Mouse (Mus musculus): ENCODE measurements around the gene Klhl2.
A peak's percentile ranks its signal among the peaks of the same experiment; 100 is the strongest.

The Klhl2 gene

DNA sequence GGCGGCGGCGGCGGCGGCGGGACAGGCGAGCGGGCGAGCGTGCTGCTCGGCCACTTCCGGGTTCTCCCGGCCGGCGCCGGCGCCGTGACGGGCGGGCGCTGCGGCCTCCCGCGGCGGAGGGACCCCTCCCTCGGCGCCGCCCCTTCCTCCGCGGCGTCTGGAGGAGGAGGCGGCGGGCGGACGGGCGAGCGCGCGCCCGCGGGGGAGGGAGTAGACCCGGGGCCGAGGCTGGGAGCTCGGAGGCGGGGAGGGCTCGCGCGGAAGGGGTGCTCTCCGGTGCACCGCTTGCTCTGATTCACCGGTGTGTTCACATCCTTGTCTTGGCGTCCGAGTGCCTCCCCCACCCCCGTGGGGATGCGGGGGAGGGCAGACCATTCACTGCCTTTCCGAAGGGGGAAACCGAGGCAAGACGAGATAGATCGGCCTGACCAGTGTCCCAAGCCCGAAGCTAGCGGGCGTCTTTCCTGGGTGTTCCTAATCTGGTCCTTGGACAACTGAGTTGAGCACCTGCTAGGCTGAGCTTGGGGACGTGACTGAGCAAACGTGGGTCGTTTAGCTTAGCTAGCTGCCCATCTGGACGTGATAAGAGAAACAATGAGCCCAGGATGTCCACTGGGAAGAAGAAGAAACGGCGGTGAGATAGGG is at the start of gene Klhl2:
Gene Klhl2 (minus strand): TSS at position 121 of the 645 bp plus-strand sequence.
- DNase-seq (ENCODE audit: low spot score in 2 of 2), result peak; percentile 73 to 80

GRCm38 (mm10) chr8:64898710-64899109 is 48.9 kb upstream of the Klhl2 start:
- DNase-seq (ENCODE audit: low spot score in 2 of 2), result no peak

GRCm38 (mm10) chr8:64896731-64897130 is 46.9 kb upstream of the Klhl2 start:
- DNase-seq (ENCODE audit: low spot score in 2 of 2), result no peak

DNA sequence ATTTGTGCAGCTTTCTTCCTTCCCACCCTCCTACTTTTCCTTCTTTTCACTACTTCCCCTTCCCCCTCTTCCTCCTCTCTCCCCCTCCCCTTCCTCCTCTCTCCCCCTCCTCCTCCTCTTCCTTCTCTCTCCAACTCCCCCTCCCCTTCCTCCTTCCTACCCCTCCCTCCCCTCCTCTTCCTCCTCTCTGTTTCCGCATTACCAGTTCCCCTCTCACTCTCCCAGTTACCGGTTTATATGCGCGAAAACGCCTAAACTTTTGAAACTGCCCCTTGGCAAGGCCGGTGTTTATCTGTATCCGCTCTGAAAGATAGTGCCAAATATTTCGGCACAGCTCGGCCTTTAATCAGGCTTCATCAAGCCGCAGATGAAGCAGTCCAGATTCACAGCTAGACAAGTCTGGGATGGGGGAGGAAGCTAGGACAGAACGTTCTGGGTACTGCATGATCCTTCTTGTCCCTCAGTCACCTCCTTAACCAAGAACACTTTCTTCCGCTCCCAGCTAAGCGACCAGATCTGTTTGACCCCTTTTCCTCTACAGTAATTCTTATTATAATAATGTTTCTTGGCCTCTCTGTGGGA is 30.9 kb upstream of the Klhl2 start:
- DNase-seq (ENCODE audit: low spot score in 2 of 2), result peak in 1 of 2 experiments; percentile 3

DNA sequence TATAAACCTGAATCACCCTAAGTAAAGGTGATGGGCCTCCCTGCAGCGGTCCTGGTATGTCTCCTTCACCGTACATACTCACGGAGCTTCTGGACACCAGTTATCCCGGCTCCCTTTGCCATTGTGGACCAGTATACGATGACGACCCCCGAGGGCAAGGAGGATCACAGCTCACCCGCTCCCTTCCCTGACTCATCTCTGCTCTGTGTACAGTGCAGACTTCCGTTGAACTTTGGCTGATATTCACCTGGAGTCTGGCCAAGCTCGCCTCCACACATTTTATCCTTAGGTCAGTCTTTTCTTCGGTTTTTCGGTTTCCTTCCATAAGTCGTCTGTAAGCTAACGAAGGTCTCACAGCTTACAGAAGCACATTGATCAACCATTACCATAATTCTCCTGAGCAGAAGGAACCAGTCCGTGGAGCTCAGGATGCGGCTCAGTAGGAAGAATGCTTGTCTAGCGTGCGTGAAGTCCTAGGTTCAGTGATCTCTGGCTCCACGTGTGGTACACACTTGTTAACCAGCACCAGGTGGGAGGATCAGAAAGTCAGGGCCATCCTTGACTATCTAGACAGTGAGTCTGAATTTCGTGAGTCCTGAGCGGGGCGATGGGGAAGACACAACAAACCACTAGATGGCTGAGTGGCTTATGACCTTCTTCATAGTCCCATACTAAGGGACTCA is 28.0 kb upstream of the Klhl2 start:
- DNase-seq (ENCODE audit: low spot score in 2 of 2), result no peak

- DNase-seq (ENCODE audit: low spot score in 2 of 2), result peak in 1 of 2 experiments; percentile 18
Observed at GRCm38 (mm10) chr8:64871469-64872165, 21.8 kb upstream of the Klhl2 start.

- DNase-seq (ENCODE audit: low spot score in 2 of 2), result no peak
Observed at GRCm38 (mm10) chr8:64870218-64870617, 20.4 kb upstream of the Klhl2 start.

DNA sequence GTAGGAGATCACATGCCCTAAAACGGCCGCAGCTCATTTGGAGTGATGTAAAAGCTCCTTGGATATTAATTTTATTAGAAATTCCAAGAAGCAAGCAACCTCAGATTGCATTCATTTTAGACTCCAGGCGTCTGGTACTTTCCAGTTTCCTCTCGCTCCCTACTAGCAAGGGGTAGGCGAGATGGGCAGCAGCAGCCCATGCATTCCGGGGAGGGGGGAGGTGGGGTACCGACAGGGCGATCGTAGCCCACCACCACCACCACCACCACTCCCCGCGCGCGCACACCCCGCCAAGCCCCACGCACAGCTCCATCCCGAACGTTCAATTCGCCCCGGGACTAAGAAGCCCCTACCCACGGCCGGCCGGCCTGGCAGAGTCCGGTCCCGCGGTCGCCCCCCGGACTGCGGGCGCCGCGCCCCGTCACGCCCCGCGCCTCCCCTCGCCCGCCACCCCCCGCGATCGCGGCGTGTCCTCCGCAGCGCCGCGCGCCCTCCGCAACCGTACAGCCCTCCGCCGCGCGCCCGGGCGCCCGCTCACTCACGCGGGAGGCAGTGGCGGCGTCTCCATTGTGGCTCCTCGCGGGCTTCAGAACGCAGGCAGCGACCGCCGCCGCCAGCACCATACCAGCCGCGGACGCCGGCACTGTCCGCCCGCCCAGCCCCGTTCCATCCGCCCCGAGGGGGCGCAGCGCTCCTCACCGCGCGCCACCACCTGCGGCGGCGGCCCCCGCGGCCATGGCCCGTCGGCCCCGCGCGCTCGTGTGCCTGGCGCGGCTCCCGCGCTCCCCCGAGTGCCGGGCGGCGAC is 523 bp downstream of the Klhl2 start:
- DNase-seq (ENCODE audit: low spot score in 2 of 2), result no peak

- DNase-seq (ENCODE audit: low spot score in 2 of 2), result no peak
Observed at GRCm38 (mm10) chr8:64848245-64848785, 1.5 kb downstream of the Klhl2 start.

- DNase-seq (ENCODE audit: low spot score in 2 of 2), result no peak
Observed at GRCm38 (mm10) chr8:64847650-64848049, 2.2 kb downstream of the Klhl2 start.

- DNase-seq (ENCODE audit: low spot score in 2 of 2), result no peak
Observed at GRCm38 (mm10) chr8:64847241-64847640, 2.6 kb downstream of the Klhl2 start.

DNA sequence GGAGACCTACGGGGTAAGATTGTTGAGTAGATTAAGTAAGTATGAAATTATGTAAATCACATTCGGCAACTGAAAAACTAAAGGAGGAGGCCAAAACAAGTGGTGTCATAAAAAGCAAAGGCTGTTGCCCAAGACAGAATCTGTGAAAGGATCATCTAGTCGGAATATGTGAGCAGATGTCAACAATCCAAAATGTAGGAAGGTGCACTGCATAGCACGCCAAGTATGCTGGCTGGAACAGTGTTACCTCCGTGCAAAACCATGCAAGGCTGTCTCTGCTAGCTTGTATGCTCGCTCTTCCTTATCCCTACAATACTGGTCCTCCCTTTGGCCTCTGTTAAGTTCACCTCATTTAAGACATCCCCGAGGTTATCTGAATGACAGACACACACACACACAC is 4.5 kb downstream of the Klhl2 start:
- no peak for DNase-seq (ENCODE audit: low spot score in 2 of 2)

DNA sequence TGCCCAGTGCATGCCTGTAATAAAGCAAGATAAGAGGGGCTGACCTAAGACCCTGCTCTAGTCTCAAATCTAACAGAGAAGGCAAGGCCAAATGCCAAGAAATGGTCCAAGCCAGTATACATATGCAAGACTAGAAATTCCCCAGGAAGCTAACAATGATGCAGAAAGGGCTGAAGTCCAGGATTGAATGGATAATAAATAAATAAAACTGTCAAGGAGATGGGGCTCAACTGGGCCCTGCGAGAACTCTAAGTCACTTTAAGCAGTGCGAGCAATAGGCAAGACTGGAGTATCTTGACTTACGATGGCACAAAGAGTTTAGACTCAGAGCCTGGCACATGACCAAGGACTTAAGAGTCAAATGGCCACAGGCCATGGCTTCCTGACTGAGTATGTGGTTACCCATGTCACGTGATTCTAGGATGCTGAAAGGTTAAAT is 5.8 kb downstream of the Klhl2 start:
- no peak for DNase-seq (ENCODE audit: low spot score in 2 of 2)

GRCm38 (mm10) chr8:64843168-64843567 is 6.6 kb downstream of the Klhl2 start:
- no peak for DNase-seq (ENCODE audit: low spot score in 2 of 2)

DNA sequence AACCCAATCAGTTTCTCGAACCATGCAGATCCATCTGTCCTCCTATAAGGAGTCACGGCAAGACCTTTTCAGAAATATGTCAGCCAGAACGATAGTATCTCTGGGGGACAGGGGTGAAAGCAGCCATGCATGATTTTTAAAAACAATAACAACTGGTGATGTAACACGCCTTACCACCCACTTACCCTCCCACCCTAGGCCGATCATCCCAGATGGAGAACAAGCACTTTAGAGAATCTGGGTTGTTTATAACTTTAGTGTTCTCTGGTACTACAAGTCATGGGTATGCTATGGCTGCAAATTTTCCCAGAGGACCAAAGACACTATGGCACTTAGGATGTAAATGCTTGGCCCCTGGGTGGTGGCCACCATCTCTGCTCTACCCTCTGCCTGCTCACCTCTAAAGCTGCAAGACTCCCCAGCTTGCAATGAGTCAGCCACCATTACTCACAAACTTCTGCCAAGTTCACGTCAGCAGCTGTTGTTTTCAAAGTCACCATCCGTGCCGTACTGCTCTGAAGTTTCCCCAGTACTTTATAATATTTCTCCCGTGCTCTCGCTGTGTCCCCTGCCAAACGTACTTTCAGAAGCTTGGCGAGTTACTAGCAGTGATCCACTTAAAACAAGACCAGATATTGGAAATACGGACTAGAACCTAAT is 7.9 kb downstream of the Klhl2 start:
- no peak for DNase-seq (ENCODE audit: low spot score in 2 of 2)

DNA sequence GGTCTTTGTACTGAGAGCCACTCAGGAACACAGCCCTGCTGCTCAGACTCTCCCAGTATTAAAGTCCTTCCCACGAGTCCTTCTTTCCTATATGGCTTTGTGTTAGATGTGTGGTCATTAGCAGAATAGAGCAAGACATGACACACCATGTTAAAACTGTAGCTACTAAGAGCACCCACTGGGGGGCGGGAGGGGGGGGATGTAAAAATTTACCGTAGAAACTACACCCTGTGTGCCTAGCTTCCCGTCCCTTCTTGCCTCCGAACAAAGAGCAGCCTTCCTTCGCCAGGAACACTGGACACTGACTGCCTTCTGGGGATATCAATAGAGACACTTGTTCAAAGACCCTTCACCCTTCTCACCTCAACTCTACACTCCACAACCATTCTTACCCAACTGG is 10.2 kb downstream of the Klhl2 start:
- no peak for DNase-seq (ENCODE audit: low spot score in 2 of 2)

- no peak for DNase-seq (ENCODE audit: low spot score in 2 of 2)
Observed at GRCm38 (mm10) chr8:64835475-64836122, 14.2 kb downstream of the Klhl2 start.

GRCm38 (mm10) chr8:64834071-64834877 is 15.5 kb downstream of the Klhl2 start:
- DNase-seq (ENCODE audit: low spot score in 2 of 2), result no peak

DNA sequence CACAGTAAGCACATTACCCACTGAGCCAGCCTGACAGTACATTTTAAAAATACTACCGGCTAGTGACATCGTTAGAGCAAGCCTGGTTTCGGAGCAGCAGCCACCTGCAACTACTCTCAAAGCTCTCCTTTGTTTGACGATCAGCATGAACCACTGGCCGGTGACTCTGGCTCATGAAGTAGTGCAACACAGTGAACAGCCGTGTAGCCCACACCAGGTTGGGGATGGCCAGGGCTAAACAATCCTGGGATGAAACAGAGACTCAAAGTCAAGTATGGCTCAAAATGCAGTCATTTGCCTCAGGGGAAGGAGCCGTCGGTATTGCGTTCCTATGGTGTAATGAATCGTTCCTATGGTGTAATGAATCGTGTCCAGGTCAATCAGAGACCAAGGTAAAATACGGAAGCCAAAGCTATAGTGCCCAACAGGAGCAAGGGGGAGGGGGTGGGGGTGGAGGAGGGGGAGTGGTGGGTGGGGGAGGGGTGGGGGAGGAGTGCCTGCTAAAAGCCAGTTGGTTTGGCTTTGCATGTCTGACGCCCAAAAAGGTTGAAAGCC is 17.2 kb downstream of the Klhl2 start:
- no peak for DNase-seq (ENCODE audit: low spot score in 2 of 2)
